Mouse (Mus musculus) forelimb bud, embryonic 11.5 days (tissue): ENCODE measurements around the gene Spock1.
"Not testable (repeated sequence)": the region's sequence is repeated elsewhere in the genome, so short reads cannot be mapped to it uniquely, and the experiment has no call there.

Experiments
- DNase-seq: peaks from one replicate; pipeline ENCODE4 v3.0.0-alpha.2; 2012; ENCODE audit warnings: low read depth, low spot score

Gene Spock1

DNA sequence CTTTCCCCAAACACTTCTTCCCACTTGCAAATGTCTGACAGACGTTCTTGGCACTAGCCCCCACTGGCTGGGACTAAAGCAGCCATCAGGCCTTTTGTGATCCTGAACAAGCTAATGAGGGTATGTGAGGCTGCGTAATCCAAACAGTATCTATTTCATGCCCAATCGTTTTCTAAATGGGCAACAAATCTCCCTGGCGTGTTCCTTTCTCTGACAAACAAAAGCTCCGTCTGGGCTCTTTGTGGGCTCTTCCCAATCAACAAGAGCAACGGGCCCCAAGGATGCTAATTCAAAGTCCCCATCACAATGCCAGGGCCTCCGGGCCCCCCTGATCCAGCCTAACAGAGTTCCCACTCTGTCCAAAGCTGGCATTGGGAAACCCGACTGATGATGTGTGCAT, 304.9 kb downstream of the Spock1 start:
- no peak for DNase-seq

- DNase-seq: no peak
These were observed 312.4 kb downstream of the Spock1 start for GRCm38 (mm10) chr13:57595761-57596051.

GRCm38 (mm10) chr13:57595032-57595760, 312.9 kb downstream of the Spock1 start:
- peak; percentile 55 for DNase-seq

DNA sequence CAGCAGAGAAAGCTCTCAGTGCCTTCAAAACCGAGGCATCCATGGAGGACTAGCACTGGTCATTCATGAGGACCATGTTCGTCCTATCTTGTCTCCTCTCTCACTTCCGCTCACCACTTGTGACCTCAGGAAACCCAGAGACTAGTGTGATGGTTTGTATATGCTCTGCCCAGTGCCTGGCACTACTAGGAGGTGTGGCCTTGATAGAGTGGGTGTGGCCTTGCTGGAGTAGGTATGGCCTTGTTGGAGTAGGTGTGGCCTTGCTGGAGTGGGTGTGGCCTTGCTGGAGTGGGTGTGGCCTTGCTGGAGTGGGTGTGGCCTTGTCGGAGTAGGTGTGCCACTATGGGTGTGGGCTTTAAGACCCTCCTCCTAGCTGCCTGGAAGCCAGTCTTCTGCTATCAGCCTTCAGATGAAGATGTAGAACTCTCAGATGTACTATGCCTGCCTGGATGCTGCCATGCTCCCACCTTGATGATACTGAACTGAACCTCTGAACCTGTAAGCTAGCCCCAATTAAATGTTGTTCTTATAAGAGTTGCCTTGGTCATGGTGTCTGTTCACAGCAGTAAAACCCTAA, 318.7 kb downstream of the Spock1 start:
- not testable (repeated sequence) for DNase-seq

DNA sequence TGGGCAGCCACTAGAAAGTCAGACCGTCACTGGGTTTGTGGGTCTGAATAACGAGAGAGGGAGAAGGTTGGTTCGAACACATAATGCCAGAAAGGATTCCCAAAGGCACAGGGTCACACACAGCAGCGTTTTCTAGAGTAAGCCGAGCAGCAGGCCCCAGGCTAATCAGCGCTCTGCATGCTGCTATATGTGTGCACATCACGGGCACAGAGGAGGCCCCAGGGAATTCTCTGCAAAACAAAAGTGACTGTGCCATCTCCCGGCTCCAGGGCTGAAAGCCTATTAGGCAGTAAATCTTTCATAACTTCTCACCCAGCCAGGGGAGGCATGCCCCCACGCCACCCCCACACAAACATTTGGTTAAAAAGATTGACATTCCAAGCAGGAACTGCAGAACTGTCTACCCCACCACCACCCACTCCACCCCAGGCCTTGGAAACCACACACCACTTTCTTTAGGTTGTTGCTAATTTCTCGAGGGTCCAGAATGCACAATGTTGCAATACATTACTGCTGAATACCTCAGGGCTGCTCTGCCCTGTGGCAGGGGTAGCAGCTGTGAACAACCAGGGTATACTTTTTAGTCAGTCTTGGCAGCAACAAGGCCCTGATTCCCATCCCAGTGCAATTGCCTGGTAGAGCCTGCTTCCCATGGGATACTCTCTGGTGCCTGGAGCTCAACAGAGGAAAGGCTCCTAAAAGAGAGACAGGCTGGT, 319.4 kb downstream of the Spock1 start:
- no peak for DNase-seq

- DNase-seq: no peak
These were observed 323.0 kb downstream of the Spock1 start for GRCm38 (mm10) chr13:57585131-57585530.

DNA sequence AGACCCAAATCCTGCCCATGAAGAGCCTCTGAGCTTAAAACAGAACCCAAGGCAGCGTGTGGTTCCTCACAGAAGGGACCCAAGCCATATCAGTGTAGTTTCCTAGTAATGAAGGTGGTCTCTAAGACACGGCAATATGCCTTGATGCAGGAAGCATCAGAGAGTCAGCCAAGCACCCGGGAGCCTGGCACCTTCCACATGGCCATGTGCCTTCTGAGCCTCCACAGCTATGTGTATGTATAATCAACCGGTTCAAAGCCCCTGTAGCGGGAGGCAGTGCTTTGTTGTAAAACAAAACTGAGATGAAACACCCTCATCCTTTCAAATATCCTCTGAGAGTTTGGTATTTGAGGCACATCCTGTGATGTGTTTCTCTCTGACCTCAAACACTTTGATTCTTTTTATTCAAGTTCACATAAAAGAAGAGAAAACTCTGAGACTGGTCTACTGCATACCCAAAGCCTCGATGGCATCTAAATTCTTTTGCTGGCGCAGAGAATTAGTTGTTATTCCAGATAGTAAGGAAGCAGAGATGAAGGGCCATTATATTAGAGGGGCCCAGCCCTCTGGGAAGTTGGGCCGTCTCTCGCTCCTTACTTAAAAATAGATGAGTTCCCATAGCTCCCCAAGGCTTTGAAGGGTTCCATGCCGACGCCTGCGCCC, 325.7 kb downstream of the Spock1 start:
- DNase-seq: no peak

GRCm38 (mm10) chr13:57577541-57578244, 330.4 kb downstream of the Spock1 start:
- no peak for DNase-seq

DNA sequence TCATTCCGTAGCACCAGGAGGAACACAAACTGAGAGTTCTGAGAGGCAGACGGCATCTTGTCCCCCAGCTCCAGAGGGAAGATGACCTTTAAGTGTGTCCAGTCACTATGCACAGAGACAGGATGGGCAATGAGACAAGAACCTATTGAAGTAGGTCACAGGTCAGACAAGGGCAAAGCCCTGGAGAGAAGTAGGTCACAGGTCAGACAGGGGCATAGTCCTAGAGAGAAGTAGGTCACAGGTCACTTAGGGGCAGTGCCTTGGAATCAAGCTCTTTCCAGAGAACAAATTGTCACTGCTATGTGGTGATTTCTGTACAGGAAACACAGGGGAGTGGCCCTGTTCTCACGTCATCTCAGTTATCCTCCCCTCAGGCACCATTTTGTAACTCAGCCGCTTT, 334.6 kb downstream of the Spock1 start:
- no peak for DNase-seq

- DNase-seq: no peak
These were observed 339.7 kb downstream of the Spock1 start for GRCm38 (mm10) chr13:57568404-57568803.

DNA sequence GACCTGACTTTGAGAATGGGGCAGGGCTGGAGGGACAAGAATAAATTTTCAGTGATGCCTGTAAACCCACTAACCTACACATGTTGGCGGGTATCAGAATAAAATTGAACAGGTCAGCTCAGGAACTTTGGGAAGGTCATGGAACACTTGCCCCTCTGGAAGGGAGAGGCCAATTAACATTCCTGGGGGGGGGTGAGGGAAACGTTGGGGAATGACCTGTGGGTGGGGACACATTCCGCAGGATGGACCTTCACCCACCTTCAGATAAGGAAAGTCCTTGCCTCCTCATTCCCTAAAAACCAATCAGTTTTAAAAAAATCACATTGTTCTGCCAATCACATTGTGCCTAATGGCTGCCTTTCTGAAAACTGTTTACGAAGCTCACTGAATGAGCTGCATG, 352.9 kb downstream of the Spock1 start:
- DNase-seq: no peak

GRCm38 (mm10) chr13:57549743-57550142, 358.4 kb downstream of the Spock1 start:
- peak; percentile 49 for DNase-seq

- no peak for DNase-seq
These were observed 371.1 kb downstream of the Spock1 start for GRCm38 (mm10) chr13:57536988-57537547.

DNA sequence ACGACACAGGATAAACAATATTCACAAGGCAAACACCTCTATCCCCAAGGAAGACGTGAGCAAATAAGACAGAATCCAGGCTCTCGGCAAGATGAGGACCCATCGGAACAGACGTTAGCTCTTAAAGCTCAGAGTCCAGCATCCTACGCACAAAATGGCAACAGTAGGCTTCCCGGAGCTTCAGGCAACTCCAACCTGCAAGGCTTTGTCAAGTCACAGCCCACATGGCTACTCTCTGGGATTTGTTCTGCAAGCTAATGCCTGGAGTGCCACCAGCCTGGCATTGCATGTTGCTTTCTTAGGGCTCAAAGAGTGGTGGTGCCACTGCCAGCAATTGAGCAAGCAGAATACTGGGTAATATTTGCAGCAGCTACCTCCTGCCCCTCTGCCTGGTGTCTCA, 373.8 kb downstream of the Spock1 start:
- no peak for DNase-seq

- DNase-seq: no peak
These were observed 382.2 kb downstream of the Spock1 start for GRCm38 (mm10) chr13:57525946-57526345.

DNA sequence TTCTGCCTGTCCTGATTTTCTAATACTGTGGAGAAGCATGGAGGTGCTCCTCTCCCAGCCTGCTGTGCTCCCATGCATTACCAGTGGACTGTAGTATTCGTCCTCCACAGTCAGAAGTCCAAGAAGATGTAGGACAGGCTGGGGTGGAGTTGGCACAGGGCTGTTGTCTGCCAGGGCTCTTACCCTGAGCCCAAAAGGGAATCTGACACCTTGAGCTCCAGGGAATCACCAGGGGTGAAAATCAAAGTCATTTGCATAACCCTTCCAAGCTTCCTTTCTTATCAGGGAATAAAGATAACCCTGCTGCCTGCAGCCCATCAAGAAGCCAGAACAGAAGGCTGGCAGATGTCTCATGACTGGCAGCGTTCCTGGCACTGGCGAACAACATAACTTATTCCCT, 383.6 kb downstream of the Spock1 start:
- DNase-seq: no peak

DNA sequence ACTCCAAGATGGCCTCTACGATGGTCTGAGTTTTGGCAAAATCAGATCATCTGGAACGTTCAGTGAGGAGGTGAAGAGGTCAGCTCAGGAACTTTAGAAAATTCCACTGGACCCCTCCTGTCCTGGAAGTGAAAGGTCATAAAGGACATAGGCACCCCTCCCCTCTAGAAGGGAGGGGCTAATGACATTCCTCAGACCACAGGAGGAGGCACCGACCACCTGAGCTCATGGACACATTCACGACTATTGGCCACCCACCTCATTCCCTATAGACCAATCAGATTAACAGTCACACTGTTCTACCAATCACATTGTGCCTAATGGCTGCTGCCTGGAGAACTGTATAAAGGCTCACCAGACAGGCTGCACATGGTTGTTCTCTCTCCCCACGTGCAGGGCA, 384.8 kb downstream of the Spock1 start:
- no peak for DNase-seq

DNA sequence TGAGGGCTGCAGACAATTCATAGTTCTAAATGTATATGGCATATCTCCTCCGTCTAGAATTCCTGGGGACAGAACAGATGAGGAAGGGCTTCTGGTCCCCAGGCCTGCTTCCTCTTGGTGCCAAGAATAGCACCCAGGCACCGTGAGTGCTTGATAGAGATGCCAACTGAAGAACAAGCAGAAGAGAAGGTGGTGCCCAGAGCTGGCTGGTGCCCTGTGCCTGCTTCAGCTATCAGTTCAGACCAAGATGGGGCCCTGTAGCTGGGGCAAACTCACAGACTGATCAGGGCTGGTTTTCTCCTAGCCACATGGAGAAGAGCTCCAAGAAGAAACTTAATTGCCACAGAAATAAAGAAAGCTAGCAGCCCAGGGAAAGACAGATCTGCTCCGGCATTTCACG, 385.8 kb downstream of the Spock1 start:
- no peak for DNase-seq

DNA sequence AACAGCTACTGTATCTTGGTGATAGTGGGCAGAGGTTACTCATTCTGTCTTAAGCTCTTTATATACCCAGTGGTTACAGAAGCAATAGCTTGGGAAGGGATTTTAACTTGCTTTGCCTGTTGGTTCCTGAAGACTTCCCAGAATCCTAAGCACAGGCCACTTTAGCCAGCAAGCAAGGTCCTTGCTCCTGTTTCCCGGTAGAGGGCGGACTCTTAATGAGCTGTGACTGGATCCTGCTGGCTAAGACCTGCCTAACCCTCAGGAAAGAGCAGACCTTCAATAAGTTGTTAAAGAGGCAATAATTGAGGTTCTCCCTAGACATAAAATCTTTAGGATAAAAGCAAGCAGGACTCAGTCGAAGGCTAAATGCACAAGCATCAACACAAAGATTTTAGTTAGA, 387.0 kb downstream of the Spock1 start:
- peak; percentile 72 for DNase-seq

GRCm38 (mm10) chr13:57519790-57520189, 388.3 kb downstream of the Spock1 start:
- no peak for DNase-seq

DNA sequence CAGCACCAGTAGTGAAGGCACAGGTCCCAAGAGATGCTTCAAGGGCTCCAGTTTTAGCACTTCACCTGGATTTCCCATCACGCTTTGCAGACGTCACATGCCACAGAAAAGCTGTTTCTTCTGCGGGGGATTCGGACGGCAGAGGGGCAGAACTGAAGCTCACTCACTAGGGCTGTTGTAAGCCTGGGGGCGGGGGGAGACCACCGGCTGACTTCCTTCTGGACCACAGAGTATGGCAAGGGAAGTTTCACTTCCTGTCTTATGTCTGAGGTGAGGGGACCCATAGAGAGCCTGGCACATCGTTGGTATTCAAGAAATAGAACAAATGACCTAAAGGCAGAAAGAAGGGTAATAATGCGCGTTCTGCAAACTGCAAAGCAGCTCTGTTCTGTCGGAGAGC, 392.4 kb downstream of the Spock1 start:
- DNase-seq: no peak

GRCm38 (mm10) chr13:57501552-57501951, 406.6 kb downstream of the Spock1 start:
- DNase-seq: no peak
